Mouse (Mus musculus): Measurements from ENCODE around the gene Amz2.
"Not testable (repeated sequence)": the region's sequence is repeated elsewhere in the genome, so short reads cannot be mapped to it uniquely, and the experiment has no call there.

Amz2 gene

GRCm38 (mm10) chr11:109470921-109471861 is 45.4 kb downstream of the Amz2 start:
- peak; percentile 38 for DNase-seq

- DNase-seq, result peak; percentile 42
These were observed 46.5 kb downstream of the Amz2 start for GRCm38 (mm10) chr11:109472171-109472691.

- no peak for DNase-seq
These were observed 47.0 kb downstream of the Amz2 start for GRCm38 (mm10) chr11:109472821-109473170.

GRCm38 (mm10) chr11:109473171-109474085 is 47.7 kb downstream of the Amz2 start, which contains the start of the genes Arsg and Slc16a6:
Gene Arsg, plus strand, starts transcription at chr11:109473374.
Gene Slc16a6, minus strand, starts transcription at chr11:109473598.
- DNase-seq, result peak; percentile 84

- DNase-seq, result no peak
These were observed 48.5 kb downstream of the Amz2 start for GRCm38 (mm10) chr11:109474086-109474742.

DNA sequence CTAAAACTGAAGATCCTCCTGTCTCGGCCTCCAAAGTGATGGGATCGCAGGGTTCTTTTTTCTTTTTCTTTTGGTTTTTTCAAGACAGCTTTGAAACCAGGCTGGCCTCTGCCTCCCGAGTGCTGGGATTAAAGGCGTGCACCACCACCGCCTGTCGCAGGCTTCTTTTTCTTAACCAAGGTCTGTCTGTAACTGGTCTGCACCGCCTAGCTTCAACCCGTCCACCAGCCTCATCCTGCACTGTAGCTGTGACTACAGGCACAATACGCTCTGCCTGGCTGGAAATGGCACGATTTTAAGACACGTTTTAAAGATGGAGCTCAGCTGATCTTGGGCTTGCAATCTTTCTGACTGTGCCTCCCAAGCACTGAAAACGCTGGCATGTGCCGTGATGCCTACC is 49.1 kb downstream of the Amz2 start:
- DNase-seq, result no peak

DNA sequence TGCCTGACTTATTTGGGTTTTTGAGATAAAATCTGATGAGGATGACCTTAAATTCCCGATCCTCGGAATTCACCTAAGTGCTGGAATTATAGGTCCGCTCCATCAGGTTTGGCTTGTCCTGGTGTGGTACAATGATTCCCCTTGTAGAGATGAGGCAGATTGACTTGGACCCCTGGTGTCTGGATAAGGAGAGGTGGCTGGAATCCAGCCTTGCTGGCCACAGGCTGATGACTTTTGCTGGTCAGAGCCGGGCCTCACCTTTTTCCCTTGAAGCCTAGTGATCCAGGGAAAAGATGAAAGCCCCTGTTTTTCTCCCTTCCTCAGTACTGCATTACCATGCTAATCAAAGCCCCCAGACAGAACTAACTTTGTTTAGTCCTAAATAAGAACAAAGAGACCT is 50.0 kb downstream of the Amz2 start:
- no peak for DNase-seq

DNA sequence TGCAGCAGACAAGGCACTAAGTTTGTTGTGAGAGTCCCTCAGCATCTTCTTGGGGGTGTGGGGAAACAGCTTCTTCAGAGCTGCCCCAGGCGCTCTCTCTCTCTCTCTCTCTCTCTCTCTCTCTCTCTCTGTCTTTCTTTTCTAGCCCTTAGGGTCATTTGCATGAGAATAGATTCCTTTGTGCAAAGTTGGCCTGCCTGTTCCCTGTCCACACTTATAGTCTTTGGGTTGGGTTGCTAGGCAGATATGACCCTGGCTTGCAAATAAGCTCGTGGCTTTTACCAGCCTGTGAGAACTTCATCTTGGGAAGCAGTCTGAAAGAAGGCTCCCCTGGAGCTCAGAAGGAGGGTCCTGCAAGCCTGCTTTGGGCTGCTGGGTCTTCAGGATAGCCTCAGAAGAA is 50.5 kb downstream of the Amz2 start:
- no peak for DNase-seq

- no peak for DNase-seq
These were observed 50.9 kb downstream of the Amz2 start for GRCm38 (mm10) chr11:109476653-109477052.

DNA sequence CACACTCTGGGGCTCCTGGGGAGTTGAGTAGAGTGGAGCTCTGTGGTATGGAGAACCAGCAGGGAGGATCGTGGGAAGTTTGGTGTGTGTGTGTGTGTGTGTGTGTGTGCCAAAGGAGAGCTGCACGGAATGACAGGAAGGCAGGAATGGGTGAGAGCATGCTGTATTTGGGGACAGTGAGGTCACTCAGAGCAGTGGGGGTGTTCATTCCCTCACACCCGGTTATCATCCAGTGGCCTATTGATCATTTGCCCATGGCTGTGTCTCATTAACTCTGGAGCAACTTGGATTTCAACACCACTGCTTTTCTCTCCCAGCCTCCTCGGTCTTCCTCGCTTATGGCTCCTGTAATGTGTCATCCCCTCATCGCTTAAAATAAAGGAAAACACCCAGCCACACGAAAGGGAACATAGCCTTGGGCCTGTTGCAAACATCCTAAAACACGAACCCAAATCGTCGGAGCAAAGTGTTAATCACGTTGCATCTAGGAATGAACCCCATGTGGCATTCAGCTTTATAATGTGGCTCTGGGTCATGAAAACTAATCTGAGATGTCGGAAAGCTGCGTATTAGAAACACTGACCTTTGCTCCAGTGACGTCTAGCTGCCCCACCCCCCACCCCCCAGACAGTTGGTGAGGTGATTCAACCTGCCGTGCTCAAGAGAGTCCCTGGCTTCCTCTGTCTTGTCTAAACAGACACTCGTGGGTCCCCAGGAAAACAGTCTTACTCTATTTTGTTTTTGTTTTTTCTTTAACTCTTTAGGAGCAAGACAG is 52.0 kb downstream of the Amz2 start:
- DNase-seq, result no peak

GRCm38 (mm10) chr11:109479575-109480285 is 54.0 kb downstream of the Amz2 start:
- DNase-seq, result no peak

DNA sequence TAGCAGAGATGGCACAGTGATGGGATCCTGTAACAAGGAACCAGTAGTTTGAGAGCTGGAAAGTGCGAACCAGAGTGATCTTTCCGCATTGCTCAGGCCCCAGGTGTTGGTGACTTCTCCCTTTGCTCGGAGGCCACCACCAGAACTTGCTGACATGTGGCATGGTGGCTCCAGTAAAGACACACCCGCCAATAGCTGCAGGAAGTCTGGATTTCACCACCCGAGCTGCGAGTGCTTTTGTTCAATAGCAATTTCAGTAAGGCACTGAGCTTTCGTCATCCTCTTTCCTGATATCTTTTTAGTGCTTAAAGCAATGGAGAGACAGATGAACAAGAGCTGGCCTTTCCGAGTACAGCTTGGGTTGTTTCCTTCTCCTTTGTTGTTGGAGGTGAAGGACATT is 54.7 kb downstream of the Amz2 start:
- DNase-seq, result no peak

GRCm38 (mm10) chr11:109485398-109486045 is 59.8 kb downstream of the Amz2 start:
- DNase-seq, result peak; percentile 85

- no peak for DNase-seq
These were observed 61.4 kb downstream of the Amz2 start for GRCm38 (mm10) chr11:109487111-109487510.

DNA sequence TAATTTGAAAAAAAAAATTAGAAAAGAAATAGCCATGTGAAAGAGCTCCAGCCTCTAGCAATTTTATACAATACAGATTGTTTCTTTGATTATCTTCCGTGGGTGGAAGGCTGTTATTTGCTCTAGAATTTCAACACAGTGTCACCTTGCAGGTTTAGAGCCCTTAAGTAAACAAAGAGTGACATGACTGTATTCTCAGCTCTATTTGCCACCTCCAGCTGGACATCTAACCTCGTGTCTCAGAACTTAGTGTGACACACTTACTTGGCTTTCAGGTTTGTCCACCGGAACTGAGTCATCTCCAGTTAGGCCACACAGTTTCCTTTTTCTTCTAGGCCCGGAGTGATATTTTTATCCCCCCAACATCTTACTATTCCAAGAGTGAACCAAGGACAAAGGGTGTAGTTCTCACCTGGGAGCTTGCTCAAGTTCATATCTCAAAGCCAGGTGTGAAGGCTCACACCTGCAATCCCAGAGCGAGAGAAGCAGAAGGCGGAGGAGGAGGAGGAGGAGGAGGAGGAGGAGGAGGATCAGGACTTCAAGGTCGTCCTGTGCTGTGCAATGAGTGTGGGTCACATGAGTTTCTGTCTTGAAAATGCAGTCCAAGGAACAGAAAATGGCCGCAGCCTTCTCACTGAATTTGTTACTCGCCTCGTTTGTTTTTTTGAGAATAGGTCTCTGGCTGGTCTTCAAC is 62.4 kb downstream of the Amz2 start:
- no peak for DNase-seq

- DNase-seq, result no peak
These were observed 64.0 kb downstream of the Amz2 start for GRCm38 (mm10) chr11:109489763-109490162.

GRCm38 (mm10) chr11:109491844-109492243 is 66.1 kb downstream of the Amz2 start:
- no peak for DNase-seq

DNA sequence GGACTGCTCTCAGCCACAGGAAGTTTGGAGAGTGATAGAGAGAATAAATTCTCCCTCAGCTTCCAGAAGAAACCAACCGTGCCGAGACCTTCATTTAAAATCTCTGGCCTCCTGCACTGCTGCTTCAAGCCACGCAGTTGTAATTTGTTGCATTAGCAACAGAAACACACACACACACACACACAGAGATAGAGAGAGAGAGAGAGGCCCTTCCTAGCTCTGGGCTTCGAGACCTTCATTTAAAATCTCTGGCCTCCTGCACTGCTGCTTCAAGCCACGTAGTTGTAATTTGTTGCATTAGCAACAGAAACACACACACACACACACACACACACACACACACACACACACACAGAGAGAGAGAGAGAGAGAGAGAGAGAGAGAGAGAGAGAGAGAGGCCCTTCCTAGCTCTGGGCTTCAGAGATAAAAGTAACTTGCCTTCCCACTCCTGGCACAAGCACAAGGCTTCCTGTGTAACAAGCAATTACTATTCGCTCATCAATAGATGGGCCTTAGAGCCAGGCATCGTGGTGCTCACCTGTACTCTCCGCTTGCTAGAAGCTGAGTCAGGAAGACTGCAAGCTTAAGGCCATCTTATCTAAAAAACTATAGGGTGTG is 67.2 kb downstream of the Amz2 start:
- not testable (repeated sequence) for DNase-seq
